Mouse (Mus musculus): ENCODE data around the gene Ascc2.
"Not testable (repeated sequence)": the region's sequence is repeated elsewhere in the genome, so short reads cannot be mapped to it uniquely, and the experiment has no call there.

Ascc2 gene

GRCm38 (mm10) chr11:4704072-4704964 lies 66.8 kb downstream of the Ascc2 start, which contains the start of the genes Uqcr10 and Zmat5:
Gene Uqcr10, minus strand, starts transcription at chr11:4704342.
Gene Zmat5, plus strand, starts transcription at chr11:4704678.
- in situ Hi-C loops (cut with MboI; ENCODE audit: low pct_unique_long_range_greater_than_20kb in 1 of 2, low sequenced_read_pairs in 2 of 2, unreplicated experiment in 1 of 2): no loop called here

- in situ Hi-C loops (cut with MboI; ENCODE audit: low pct_unique_long_range_greater_than_20kb in 1 of 2, low sequenced_read_pairs in 2 of 2, unreplicated experiment in 1 of 2): no loop called here
Observed at GRCm38 (mm10) chr11:4705178-4705577, 67.6 kb downstream of the Ascc2 start.

DNA sequence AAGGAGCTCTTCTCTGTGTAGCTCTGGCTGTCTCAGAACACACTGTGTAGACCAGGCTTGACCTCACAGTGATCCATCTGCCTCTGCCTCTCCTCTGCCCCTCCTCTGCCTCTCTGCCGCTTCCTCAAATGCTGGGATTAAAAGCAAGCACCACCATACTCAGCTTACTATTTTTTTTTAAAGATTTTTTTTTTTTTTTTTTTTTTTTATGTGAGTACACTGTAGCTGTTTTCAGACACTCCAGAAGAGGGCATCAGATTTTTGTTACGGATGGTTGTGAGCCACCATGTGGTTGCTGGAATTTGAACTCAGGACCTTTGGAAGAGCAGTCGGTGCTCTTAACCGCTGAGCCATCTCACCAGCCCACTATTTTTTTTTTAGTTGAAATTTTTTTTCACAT lies 72.6 kb downstream of the Ascc2 start:
- in situ Hi-C loops (cut with MboI; ENCODE audit: low pct_unique_long_range_greater_than_20kb in 1 of 2, low sequenced_read_pairs in 2 of 2, unreplicated experiment in 1 of 2): not testable (repeated sequence)

DNA sequence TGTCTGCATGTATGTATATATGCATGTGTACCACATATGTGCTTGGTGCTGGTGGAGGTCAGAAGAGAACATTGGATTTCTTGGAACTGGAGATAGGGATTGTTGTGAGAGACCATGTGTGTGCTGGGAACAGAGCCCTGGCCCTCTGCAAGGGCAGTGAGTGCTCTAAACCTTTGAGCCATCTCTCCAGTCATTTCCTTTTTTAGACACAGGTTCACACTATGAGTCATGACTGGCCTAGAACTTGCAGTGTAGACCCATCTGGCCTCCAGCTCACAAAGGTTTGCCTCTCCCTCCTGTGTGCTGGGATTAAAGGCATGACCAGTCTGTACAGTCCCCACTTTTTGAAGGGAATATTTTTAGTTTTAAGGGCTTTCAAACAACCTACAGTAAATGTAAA lies 75.3 kb downstream of the Ascc2 start:
- in situ Hi-C loops (cut with MboI; ENCODE audit: low pct_unique_long_range_greater_than_20kb in 1 of 2, low sequenced_read_pairs in 2 of 2, unreplicated experiment in 1 of 2): no loop called here

GRCm38 (mm10) chr11:4714727-4715126 lies 77.2 kb downstream of the Ascc2 start:
- in situ Hi-C loops (cut with MboI; ENCODE audit: low pct_unique_long_range_greater_than_20kb in 1 of 2, low sequenced_read_pairs in 2 of 2, unreplicated experiment in 1 of 2): no loop called here

DNA sequence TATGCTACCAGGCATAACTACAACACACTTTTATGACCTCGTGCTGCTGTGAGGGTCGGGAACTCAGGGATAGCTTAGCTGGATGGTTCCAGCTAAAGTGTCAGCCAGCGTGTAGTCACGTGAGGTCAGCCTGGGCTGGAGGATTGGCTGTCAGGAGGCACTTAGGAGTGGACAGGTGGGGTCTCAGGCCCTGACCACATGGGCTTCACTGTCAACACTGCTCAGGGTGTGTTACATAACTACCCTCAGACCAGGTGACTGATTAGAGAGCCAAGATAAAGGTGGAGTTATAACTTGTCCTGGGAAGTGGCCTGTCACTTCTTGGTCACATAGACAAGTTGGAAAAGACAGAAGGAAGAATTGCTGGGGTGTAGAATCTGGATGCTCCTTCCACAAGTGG lies 78.0 kb downstream of the Ascc2 start:
- in situ Hi-C loops (cut with MboI; ENCODE audit: low pct_unique_long_range_greater_than_20kb in 1 of 2, low sequenced_read_pairs in 2 of 2, unreplicated experiment in 1 of 2): no loop called here

GRCm38 (mm10) chr11:4716530-4717236 lies 79.1 kb downstream of the Ascc2 start:
- in situ Hi-C loops (cut with MboI; ENCODE audit: low pct_unique_long_range_greater_than_20kb in 1 of 2, low sequenced_read_pairs in 2 of 2, unreplicated experiment in 1 of 2): no loop called here

DNA sequence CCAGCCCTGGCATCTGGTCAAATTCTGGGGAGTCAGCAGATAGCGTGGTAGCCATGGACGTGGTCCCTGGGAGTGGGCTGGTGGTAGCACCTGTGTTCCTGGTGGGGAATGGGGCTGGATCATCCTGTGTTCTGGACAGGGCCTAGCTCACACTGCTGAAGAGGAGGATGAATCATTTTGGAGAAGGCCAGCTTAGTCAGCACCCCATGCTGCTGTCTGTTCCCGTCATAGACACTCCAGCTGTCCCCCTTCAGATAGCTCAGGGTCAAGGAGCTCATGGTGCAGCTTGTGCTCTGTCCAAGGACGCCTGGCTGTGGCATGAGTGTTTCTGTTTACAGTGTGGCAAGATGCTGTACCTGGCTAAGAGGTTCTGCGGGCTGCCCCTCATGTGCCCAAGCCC lies 81.0 kb downstream of the Ascc2 start:
- in situ Hi-C loops (cut with MboI; ENCODE audit: low pct_unique_long_range_greater_than_20kb in 1 of 2, low sequenced_read_pairs in 2 of 2, unreplicated experiment in 1 of 2): no loop called here

DNA sequence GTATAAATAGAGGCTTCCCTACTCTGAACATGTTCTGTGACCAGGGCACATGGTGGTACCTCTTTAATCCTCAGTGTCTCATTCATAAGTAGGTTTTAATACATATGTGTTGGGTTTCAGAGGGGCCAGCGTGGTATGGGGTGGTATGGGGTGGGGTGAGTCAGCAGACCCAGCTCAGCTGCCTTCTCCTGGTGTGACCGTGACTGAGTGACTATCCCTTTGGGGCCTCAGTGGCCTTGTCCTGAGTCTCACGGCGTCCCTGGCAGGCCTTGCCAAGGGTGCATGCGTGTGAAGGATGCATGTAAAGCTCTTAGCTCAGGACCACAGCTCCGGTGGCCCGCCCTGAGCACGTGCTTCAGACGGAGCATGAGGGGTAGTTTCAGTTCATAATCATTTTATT lies 82.4 kb downstream of the Ascc2 start:
- in situ Hi-C loops (cut with MboI; ENCODE audit: low pct_unique_long_range_greater_than_20kb in 1 of 2, low sequenced_read_pairs in 2 of 2, unreplicated experiment in 1 of 2): no loop called here

- in situ Hi-C loops (cut with MboI; ENCODE audit: low pct_unique_long_range_greater_than_20kb in 1 of 2, low sequenced_read_pairs in 2 of 2, unreplicated experiment in 1 of 2): no loop called here
Observed at GRCm38 (mm10) chr11:4720393-4720792, 82.8 kb downstream of the Ascc2 start.

DNA sequence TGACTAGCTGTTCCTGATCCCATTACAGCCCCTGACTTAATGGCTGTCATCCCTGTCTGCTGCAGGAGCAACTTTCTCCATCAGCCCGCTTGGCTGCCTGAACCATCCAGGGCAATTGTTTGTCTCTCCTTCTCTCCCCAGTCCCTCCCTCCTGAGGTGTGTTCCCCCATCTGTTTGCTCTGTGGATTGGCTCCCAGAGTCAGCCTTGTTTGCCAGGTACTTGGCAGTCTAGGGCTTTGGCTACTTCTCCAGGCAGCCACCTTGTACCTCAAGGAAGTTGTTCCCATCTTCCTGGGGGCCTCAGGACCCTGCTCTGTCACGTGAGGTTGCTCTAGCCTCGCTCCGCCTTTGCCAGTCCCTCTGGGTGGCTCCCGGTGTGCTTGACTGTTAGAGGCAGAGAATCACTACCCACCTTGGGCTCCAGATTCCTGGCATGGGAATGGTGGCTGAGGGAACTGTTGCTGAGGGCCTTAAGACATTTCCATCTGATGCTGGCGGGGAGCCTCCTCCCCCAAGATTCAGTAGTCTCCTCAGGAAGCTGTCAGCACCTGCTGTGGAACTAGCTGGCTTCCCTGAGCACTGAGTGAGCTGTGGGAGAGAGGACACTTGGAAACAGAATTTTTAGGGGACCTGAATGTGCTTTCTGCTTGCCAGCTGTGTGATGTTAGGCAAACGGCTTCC lies 83.5 kb downstream of the Ascc2 start:
- in situ Hi-C loops (cut with MboI; ENCODE audit: low pct_unique_long_range_greater_than_20kb in 1 of 2, low sequenced_read_pairs in 2 of 2, unreplicated experiment in 1 of 2): no loop called here

DNA sequence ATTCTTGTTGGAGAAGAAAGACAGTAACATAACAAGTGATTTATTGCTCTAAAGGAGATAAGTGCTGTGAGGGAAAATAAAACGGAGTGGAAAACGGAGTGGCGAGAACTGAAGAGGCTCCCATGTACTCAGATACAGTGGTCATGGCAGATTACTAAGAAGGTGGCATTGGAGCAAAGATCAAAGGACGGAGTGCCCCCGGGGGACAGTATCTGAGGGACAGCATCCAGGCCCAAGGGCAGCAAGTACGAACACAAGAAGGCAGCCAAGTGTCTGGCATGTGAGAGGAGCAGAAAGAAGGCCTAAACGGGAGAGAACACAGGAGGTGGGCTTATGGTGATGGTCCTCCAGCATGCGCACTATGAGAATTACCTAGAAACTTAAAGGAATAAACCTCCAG lies 84.2 kb downstream of the Ascc2 start:
- in situ Hi-C loops (cut with MboI; ENCODE audit: low pct_unique_long_range_greater_than_20kb in 1 of 2, low sequenced_read_pairs in 2 of 2, unreplicated experiment in 1 of 2): no loop called here

DNA sequence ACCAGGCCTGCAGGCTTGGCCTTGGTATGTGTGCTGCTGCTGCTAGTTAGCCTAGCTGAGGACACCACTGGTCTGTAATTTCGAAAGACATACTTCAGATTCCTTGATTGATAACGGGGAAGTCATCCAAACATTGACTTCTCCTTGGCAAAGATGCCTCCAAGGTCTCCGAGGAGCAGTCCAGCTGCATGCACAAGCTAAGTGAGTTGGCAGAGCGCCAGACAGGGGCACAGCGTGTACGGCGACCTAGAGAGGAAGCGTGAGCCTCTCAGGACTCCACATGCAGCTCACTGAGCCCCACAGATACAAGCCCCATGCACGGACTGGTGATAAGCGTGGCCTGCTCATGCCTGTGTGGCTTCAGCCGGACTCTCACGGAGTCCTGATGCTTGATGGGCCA lies 92.1 kb downstream of the Ascc2 start:
- in situ Hi-C loops (cut with MboI; ENCODE audit: low pct_unique_long_range_greater_than_20kb in 1 of 2, low sequenced_read_pairs in 2 of 2, unreplicated experiment in 1 of 2): no loop called here

- in situ Hi-C loops (cut with MboI; ENCODE audit: low pct_unique_long_range_greater_than_20kb in 1 of 2, low sequenced_read_pairs in 2 of 2, unreplicated experiment in 1 of 2): no loop called here
Observed at GRCm38 (mm10) chr11:4730096-4730495, 92.5 kb downstream of the Ascc2 start.

- in situ Hi-C loops (cut with MboI; ENCODE audit: low pct_unique_long_range_greater_than_20kb in 1 of 2, low sequenced_read_pairs in 2 of 2, unreplicated experiment in 1 of 2): no loop called here
Observed at GRCm38 (mm10) chr11:4730913-4731312, 93.4 kb downstream of the Ascc2 start.

DNA sequence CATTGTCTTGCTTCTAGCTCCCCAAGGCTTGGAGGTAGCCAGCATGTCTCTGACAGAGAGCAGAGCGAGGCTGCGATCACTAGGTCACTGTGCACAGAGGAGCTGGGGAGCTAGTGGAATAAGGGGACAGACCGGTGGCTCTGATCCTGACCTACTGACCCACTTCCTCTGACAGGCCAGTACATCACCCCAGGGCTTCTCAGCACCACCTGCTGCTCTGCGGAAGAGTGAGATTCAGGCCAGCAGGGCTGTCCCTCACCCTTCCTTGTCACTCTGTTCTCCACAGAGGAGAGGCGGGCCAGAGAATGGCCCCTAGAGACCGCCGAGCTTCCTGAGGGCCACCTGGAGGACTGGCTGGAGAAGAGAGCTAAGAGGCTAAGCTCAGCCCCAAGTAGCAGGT lies 94.2 kb downstream of the Ascc2 start:
- in situ Hi-C loops (cut with MboI; ENCODE audit: low pct_unique_long_range_greater_than_20kb in 1 of 2, low sequenced_read_pairs in 2 of 2, unreplicated experiment in 1 of 2): no loop called here

GRCm38 (mm10) chr11:4734179-4734578 lies 96.6 kb downstream of the Ascc2 start:
- in situ Hi-C loops (cut with MboI; ENCODE audit: low pct_unique_long_range_greater_than_20kb in 1 of 2, low sequenced_read_pairs in 2 of 2, unreplicated experiment in 1 of 2): no loop called here
